Mouse (Mus musculus) v-Abl transformed pro-B cells (cell line): ENCODE data around the gene Abcc3.

ENCODE experiments used
- in situ Hi-C, 2 experiments: fragments of 400-800 bp; cut with MboI; formaldehyde crosslinking; loops; one replicate each; pipeline ENCODE4 v1.15.1; 2025; ENCODE audit not compliant: unreplicated experiment in 2 of 2

Abcc3 gene

GRCm38 (mm10) chr11:94392672-94393109 is at the start of gene Abcc3:
Gene Abcc3 (minus strand): TSS chr11:94392997.
- in situ Hi-C loops, result no loop called here

GRCm38 (mm10) chr11:94441752-94442151 is 49.0 kb upstream of the Abcc3 start:
- in situ Hi-C loops, result no loop called here

- in situ Hi-C loops, result no loop called here
These were observed 48.3 kb upstream of the Abcc3 start for GRCm38 (mm10) chr11:94441122-94441521.

GRCm38 (mm10) chr11:94440421-94440820 is 47.6 kb upstream of the Abcc3 start:
- in situ Hi-C loops, result no loop called here

- in situ Hi-C loops, result no loop called here
These were observed 36.3 kb upstream of the Abcc3 start for GRCm38 (mm10) chr11:94429011-94429651.

GRCm38 (mm10) chr11:94428091-94428835 is 35.5 kb upstream of the Abcc3 start:
- in situ Hi-C loops, result no loop called here

GRCm38 (mm10) chr11:94425656-94426055 is 32.9 kb upstream of the Abcc3 start:
- in situ Hi-C loops, result no loop called here

GRCm38 (mm10) chr11:94425215-94425614 is 32.4 kb upstream of the Abcc3 start:
- in situ Hi-C loops, result no loop called here

- in situ Hi-C loops, result loop anchor here in 1 of 2 experiments (25.0 kb wide), 1 partner anchor 187 kb away; the partner anchor contains the start of gene Wfikkn2
These were observed 31.6 kb upstream of the Abcc3 start for GRCm38 (mm10) chr11:94424380-94424779.

- in situ Hi-C loops, result loop anchor here in 1 of 2 experiments (25.0 kb wide), 1 partner anchor 187 kb away; the partner anchor contains the start of gene Wfikkn2
These were observed 31.1 kb upstream of the Abcc3 start for GRCm38 (mm10) chr11:94423855-94424254.

- in situ Hi-C loops, result loop anchor here in 1 of 2 experiments (25.0 kb wide), 1 partner anchor 184 kb away; the partner anchor contains the start of gene Wfikkn2
These were observed 28.2 kb upstream of the Abcc3 start for GRCm38 (mm10) chr11:94420991-94421390.

- in situ Hi-C loops, result loop anchor here in 1 of 2 experiments (25.0 kb wide), 1 partner anchor 183 kb away; the partner anchor contains the start of gene Wfikkn2
These were observed 27.5 kb upstream of the Abcc3 start for GRCm38 (mm10) chr11:94420325-94420724.

GRCm38 (mm10) chr11:94419004-94419727 is 26.4 kb upstream of the Abcc3 start:
- in situ Hi-C loops, result loop anchor here in 1 of 2 experiments (25.0 kb wide), 1 partner anchor 182 kb away; the partner anchor contains the start of gene Wfikkn2

- in situ Hi-C loops, result loop anchor here in 1 of 2 experiments (25.0 kb wide), 1 partner anchor 177 kb away; the partner anchor contains the start of gene Wfikkn2
These were observed 21.2 kb upstream of the Abcc3 start for GRCm38 (mm10) chr11:94414042-94414441.

GRCm38 (mm10) chr11:94413516-94413915 is 20.7 kb upstream of the Abcc3 start:
- in situ Hi-C loops, result loop anchor here in 1 of 2 experiments (25.0 kb wide), 1 partner anchor 176 kb away; the partner anchor contains the start of gene Wfikkn2

- in situ Hi-C loops, result loop anchor here in 1 of 2 experiments (25.0 kb wide), 1 partner anchor 176 kb away; the partner anchor contains the start of gene Wfikkn2
These were observed 20.2 kb upstream of the Abcc3 start for GRCm38 (mm10) chr11:94412998-94413469.

GRCm38 (mm10) chr11:94412562-94412961 is 19.8 kb upstream of the Abcc3 start:
- in situ Hi-C loops, result loop anchor here in 1 of 2 experiments (25.0 kb wide), 1 partner anchor 175 kb away; the partner anchor contains the start of gene Wfikkn2

- in situ Hi-C loops, result loop anchor here (5.0 to 25.0 kb wide), 3 partner anchors 71 to 171 kb away; partner anchors contain the start of gene Wfikkn2 (in 1 of the 2)
These were observed 15.1 kb upstream of the Abcc3 start for GRCm38 (mm10) chr11:94407803-94408321.

- in situ Hi-C loops, result loop anchor here (5.0 to 25.0 kb wide), 3 partner anchors 68 to 168 kb away; partner anchors contain the start of gene Wfikkn2 (in 1 of the 2)
These were observed 12.6 kb upstream of the Abcc3 start for GRCm38 (mm10) chr11:94405348-94405747.
